Mouse (Mus musculus): ENCODE results near the gene Sfswap. TPM values are rescaled to one million over a fixed set of nuclear protein-coding genes. Genes with fewer than 3 reads are reported as not detected.

Gene Sfswap
- total and polyA plus RNA-seq, 2 experiments = 18.9 to 32.9 TPM

- WGBS = 59% methylated on average over 7 of the region's 7 CpGs
These were observed 80.0 kb downstream of the Sfswap start for GRCm38 (mm10) chr5:129581015-129581414.

GRCm38 (mm10) chr5:129583331-129583730 is 82.3 kb downstream of the Sfswap start:
- no peak for TF ChIP-seq POLR2A (IDR thresholded peaks at IDR 0.05; ENCODE audit: extremely low read depth, insufficient read depth, low read length)
- no peak for TF ChIP-seq CTCF (IDR thresholded peaks at IDR 0.05; ENCODE audit: low read depth, low read length)
- no peak overlapping the region for H3K9ac ChIP-seq (ENCODE audit: low read depth, low read length)

More at GRCm38 (mm10) chr5:129581015-129581414, 80.0 kb downstream of the Sfswap start:
- 0 out of 2 replicates have a peak, but pooled peaks cover 4% of the 10 kb centered on the region for H3K27me3 ChIP-seq (ENCODE audit: control insufficient read depth, insufficient read depth, low read length)
- no peaks in the 10 kb centered on the region for H3K79me2 ChIP-seq (ENCODE audit: control insufficient read depth, insufficient read depth, low read length)
- H3K36me3 ChIP-seq (ENCODE audit: control insufficient read depth, insufficient read depth, low read length) = no peaks in the 10 kb centered on the region
- no peak for DNase-seq (ENCODE audit: extremely low read depth, low read depth, low spot score)
- no peak overlapping the region for H3K9ac ChIP-seq (ENCODE audit: low read depth, low read length)
- peaks cover 3% of the 10 kb centered on the region; the same call in 1 of the 2 replicates for H3K4me1 ChIP-seq (ENCODE audit: control insufficient read depth, insufficient read depth, low read length)
- H3K27ac ChIP-seq (replicated peaks; ENCODE audit: insufficient read depth, low read depth, low read length) = no peak overlapping the region
- H3K4me3 ChIP-seq (ENCODE audit: insufficient read depth, low read depth, low read length) = no peak overlapping the region
- TF ChIP-seq CTCF (IDR thresholded peaks at IDR 0.05; ENCODE audit: low read depth, low read length) (no peak), POLR2A (IDR thresholded peaks at IDR 0.05; ENCODE audit: extremely low read depth, insufficient read depth, low read length) (no peak)

GRCm38 (mm10) chr5:129583761-129584582 is 83.0 kb downstream of the Sfswap start, which contains the start of gene Mmp17:
Gene Mmp17 (plus strand): TSS chr5:129584169.
- Histone ChIP-seq H3K27ac (replicated peaks; ENCODE audit: insufficient read depth, low read depth, low read length) (no peak within 1 kb of the TSS; the same call in 1 of the 2 replicates), H3K4me1 (ENCODE audit: control insufficient read depth, insufficient read depth, low read length) (peaks cover 3% of the 10 kb centered on the region; the same call in 1 of the 2 replicates), H3K4me3 (ENCODE audit: insufficient read depth, low read depth, low read length) (peak within 1 kb of the TSS; percentile 83), H3K79me2 (ENCODE audit: control insufficient read depth, insufficient read depth, low read length) (no peaks in the 10 kb centered on the region), H3K27me3 (ENCODE audit: control insufficient read depth, insufficient read depth, low read length) (0 out of 2 replicates have a peak, but pooled peaks cover 4% of the 10 kb centered on the region), H3K36me3 (ENCODE audit: control insufficient read depth, insufficient read depth, low read length) (no peaks in the 10 kb centered on the region), H3K9ac (ENCODE audit: low read depth, low read length) (peak within 1 kb of the TSS; percentile 84)
- 1% methylated on average over 78 of the region's 80 CpGs for whole genome bisulfite sequencing
- TF ChIP-seq CTCF (IDR thresholded peaks at IDR 0.05; ENCODE audit: low read depth, low read length) = peak; percentile 77
- no peak for TF ChIP-seq POLR2A (IDR thresholded peaks at IDR 0.05; ENCODE audit: extremely low read depth, insufficient read depth, low read length)
- peak; percentile 46 for DNase-seq (ENCODE audit: extremely low read depth, low read depth, low spot score)

More at GRCm38 (mm10) chr5:129583331-129583730, 82.3 kb downstream of the Sfswap start:
- Histone ChIP-seq H3K27ac (replicated peaks; ENCODE audit: insufficient read depth, low read depth, low read length) (no peak overlapping the region), H3K4me3 (ENCODE audit: insufficient read depth, low read depth, low read length) (peak overlapping the region; percentile 83; the same call in 1 of the 2 replicates), H3K27me3 (ENCODE audit: control insufficient read depth, insufficient read depth, low read length) (0 out of 2 replicates have a peak, but pooled peaks cover 4% of the 10 kb centered on the region), H3K79me2 (ENCODE audit: control insufficient read depth, insufficient read depth, low read length) (no peaks in the 10 kb centered on the region), H3K4me1 (ENCODE audit: control insufficient read depth, insufficient read depth, low read length) (peaks cover 3% of the 10 kb centered on the region; the same call in 1 of the 2 replicates), H3K36me3 (ENCODE audit: control insufficient read depth, insufficient read depth, low read length) (no peaks in the 10 kb centered on the region)
- 3% methylated on average over 12 of the region's 12 CpGs for whole genome bisulfite sequencing
- no peak for DNase-seq (ENCODE audit: extremely low read depth, low read depth, low spot score)

GRCm38 (mm10) chr5:129584583-129585541 is 83.8 kb downstream of the Sfswap start:
- TF ChIP-seq CTCF (IDR thresholded peaks at IDR 0.05; ENCODE audit: low read depth, low read length) (no peak), POLR2A (IDR thresholded peaks at IDR 0.05; ENCODE audit: extremely low read depth, insufficient read depth, low read length) (no peak)
- no peak for DNase-seq (ENCODE audit: extremely low read depth, low read depth, low spot score)
- Histone ChIP-seq H3K9ac (ENCODE audit: low read depth, low read length) (peak overlapping the region; percentile 37), H3K27ac (replicated peaks; ENCODE audit: insufficient read depth, low read depth, low read length) (no peak overlapping the region), H3K27me3 (ENCODE audit: control insufficient read depth, insufficient read depth, low read length) (0 out of 2 replicates have a peak, but pooled peaks cover 4% of the 10 kb centered on the region), H3K4me1 (ENCODE audit: control insufficient read depth, insufficient read depth, low read length) (peaks cover 3% of the 10 kb centered on the region; the same call in 1 of the 2 replicates), H3K4me3 (ENCODE audit: insufficient read depth, low read depth, low read length) (peak overlapping the region; percentile 83; the same call in 1 of the 2 replicates), H3K79me2 (ENCODE audit: control insufficient read depth, insufficient read depth, low read length) (no peaks in the 10 kb centered on the region), H3K36me3 (ENCODE audit: control insufficient read depth, insufficient read depth, low read length) (no peaks in the 10 kb centered on the region)
- 2% methylated on average over 76 of the region's 76 CpGs for WGBS

DNA sequence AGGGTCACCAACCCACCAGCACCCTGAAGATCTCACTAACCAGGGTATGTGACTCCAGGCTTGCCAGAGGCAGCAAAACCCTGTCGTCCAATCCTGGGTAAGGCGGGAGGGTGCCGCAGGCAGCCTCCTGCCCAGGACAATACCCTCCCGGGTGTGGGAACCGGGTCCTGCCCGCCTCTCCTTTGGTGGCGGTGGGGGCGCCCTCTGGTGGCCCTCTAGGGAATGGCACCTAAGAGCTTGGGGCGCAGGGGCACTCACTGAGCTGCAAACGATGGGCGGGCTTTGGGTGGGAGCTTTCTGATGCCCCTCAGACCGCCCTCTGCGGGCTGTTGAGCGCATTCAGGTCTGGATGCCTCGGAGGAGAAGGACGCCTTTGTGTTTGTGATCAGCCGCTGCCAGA is 85.0 kb downstream of the Sfswap start:
- H3K27ac ChIP-seq (replicated peaks; ENCODE audit: insufficient read depth, low read depth, low read length) = no peak overlapping the region
- no peak for DNase-seq (ENCODE audit: extremely low read depth, low read depth, low spot score)
- TF ChIP-seq POLR2A (IDR thresholded peaks at IDR 0.05; ENCODE audit: extremely low read depth, insufficient read depth, low read length) (no peak), CTCF (IDR thresholded peaks at IDR 0.05; ENCODE audit: low read depth, low read length) (peak; percentile 83)
- no peaks in the 10 kb centered on the region for H3K36me3 ChIP-seq (ENCODE audit: control insufficient read depth, insufficient read depth, low read length)
- H3K9ac ChIP-seq (ENCODE audit: low read depth, low read length) = no peak overlapping the region
- peaks cover 3% of the 10 kb centered on the region; the same call in 1 of the 2 replicates for H3K4me1 ChIP-seq (ENCODE audit: control insufficient read depth, insufficient read depth, low read length)
- peak overlapping the region; percentile 28; the same call in 1 of the 2 replicates for H3K4me3 ChIP-seq (ENCODE audit: insufficient read depth, low read depth, low read length)
- H3K79me2 ChIP-seq (ENCODE audit: control insufficient read depth, insufficient read depth, low read length) = no peaks in the 10 kb centered on the region
- 2% methylated on average over 17 of the region's 17 CpGs for WGBS
- 0 out of 2 replicates have a peak, but pooled peaks cover 4% of the 10 kb centered on the region for H3K27me3 ChIP-seq (ENCODE audit: control insufficient read depth, insufficient read depth, low read length)

Measured in liver, adult 2 months (tissue).